Mouse (Mus musculus): ENCODE data around the gene Arf1. TPM values are rescaled to one million over a fixed set of nuclear protein-coding genes. Genes with fewer than 3 reads are reported as not detected.
A peak's percentile ranks its signal among the peaks of the same experiment; 100 is the strongest.
"Not testable (repeated sequence)": the region's sequence is repeated elsewhere in the genome, so short reads cannot be mapped to it uniquely, and the experiment has no call there.

The Arf1 gene
- polyA plus RNA-seq, 1 experiment from 2014 or later = 718 TPM

- not testable (repeated sequence) for H3K4me2 ChIP-seq (replicated peaks); H3K27me3 ChIP-seq; H3K9me3 ChIP-seq (replicated peaks); H3K9ac ChIP-seq; ATAC-seq (ENCODE audit: insufficient number of reproducible peaks, low FRiP score, low TSS enrichment, low read depth); H3K27ac ChIP-seq (replicated peaks); H3K4me3 ChIP-seq (replicated peaks)
- Histone ChIP-seq H3K36me3 (peaks cover 54% of the 10 kb centered on the region), H3K4me1 (peaks cover 20% of the 10 kb centered on the region)
- WGBS = 85% methylated on average over 9 of the region's 9 CpGs
Measured at GRCm38 (mm10) chr11:59211561-59211960, 16.5 kb downstream of the Arf1 start.

GRCm38 (mm10) chr11:59210020-59210419 is 18.1 kb downstream of the Arf1 start:
- Histone ChIP-seq H3K4me2 (replicated peaks) (no peak overlapping the region), H3K4me3 (replicated peaks) (no peak overlapping the region), H3K27ac (replicated peaks) (0 out of 2 replicates have a peak overlapping the region, but pooled peaks have one; percentile 93), H3K9ac (no peak overlapping the region), H3K9me3 (replicated peaks) (no peaks in the 10 kb centered on the region), H3K36me3 (peaks cover 69% of the 10 kb centered on the region), H3K27me3 (no peaks in the 10 kb centered on the region), H3K4me1 (peaks cover 20% of the 10 kb centered on the region)
- 81% methylated on average over 4 of the region's 4 CpGs for WGBS
- ATAC-seq (ENCODE audit: insufficient number of reproducible peaks, low FRiP score, low TSS enrichment, low read depth) = no peak

DNA sequence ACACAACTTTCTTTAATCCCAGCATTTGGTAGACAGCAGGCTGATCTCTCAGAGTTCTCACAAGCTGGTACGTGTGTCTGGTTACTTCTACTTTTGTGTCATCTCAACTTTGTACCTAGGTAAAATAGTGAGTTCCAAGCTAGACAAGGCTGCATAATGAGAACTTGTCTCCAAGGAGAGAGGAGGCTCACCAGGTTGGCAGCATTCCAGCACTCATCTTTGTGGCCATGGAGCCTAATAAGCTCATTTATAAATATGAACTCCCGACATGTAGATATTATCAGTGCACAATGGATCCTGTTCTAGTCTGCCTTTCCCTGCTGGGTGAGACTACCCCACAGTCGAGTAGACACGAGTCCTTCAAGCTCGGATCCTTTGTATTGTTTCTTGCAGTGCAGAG is 18.5 kb downstream of the Arf1 start:
- Histone ChIP-seq H3K9me3 (replicated peaks) (no peaks in the 10 kb centered on the region), H3K4me3 (replicated peaks) (peak overlapping the region; percentile 98; the same call in 1 of the 2 replicates), H3K36me3 (peaks cover 67% of the 10 kb centered on the region), H3K4me1 (peaks cover 20% of the 10 kb centered on the region), H3K27me3 (no peaks in the 10 kb centered on the region), H3K4me2 (replicated peaks) (peak overlapping the region; percentile 84), H3K9ac (no peak overlapping the region), H3K27ac (replicated peaks) (0 out of 2 replicates have a peak overlapping the region, but pooled peaks have one; percentile 93)
- ATAC-seq (ENCODE audit: insufficient number of reproducible peaks, low FRiP score, low TSS enrichment, low read depth) = no peak
- 57% methylated on average over 5 of the region's 5 CpGs for WGBS

DNA sequence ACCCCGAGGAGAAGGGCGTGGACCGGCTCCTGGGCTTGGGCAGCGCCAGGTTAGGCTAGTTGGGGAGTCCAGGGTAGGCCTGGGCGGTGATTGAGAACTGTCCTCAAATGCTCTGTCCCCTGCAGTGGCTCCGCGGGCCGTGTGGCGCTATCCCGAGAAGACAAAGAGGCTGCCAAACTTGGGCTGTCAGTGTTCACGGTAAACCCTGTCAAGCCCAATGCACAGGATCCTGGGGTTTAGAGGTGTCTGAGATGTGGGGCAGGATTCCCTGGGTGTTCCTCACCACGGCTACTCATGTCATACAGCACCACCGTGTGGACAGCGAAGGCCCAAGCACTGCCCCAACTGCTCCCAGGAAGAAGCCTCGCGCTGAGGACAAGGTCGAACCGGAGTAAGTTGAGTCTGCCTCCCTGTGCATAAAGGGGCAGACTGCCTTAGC is 19.0 kb downstream of the Arf1 start:
- Histone ChIP-seq H3K27me3 (no peaks in the 10 kb centered on the region), H3K36me3 (peaks cover 67% of the 10 kb centered on the region), H3K9ac (peak overlapping the region; percentile 85; the same call in 1 of the 2 replicates), H3K4me2 (replicated peaks) (peak overlapping the region; percentile 84), H3K4me1 (peaks cover 20% of the 10 kb centered on the region), H3K27ac (replicated peaks) (peak overlapping the region; percentile 93), H3K9me3 (replicated peaks) (no peaks in the 10 kb centered on the region), H3K4me3 (replicated peaks) (peak overlapping the region; percentile 98)
- 12% methylated on average over 18 of the region's 18 CpGs for WGBS
- ATAC-seq (ENCODE audit: insufficient number of reproducible peaks, low FRiP score, low TSS enrichment, low read depth) = peak; percentile 45

GRCm38 (mm10) chr11:59208153-59208831 is 19.8 kb downstream of the Arf1 start, which contains the start of gene 2310033P09Rik:
Gene 2310033P09Rik (plus strand): TSS chr11:59208321.
- peaks cover 20% of the 10 kb centered on the region for H3K4me1 ChIP-seq
- peak; percentile 81 for ATAC-seq (ENCODE audit: insufficient number of reproducible peaks, low FRiP score, low TSS enrichment, low read depth)
- H3K36me3 ChIP-seq = peaks cover 62% of the 10 kb centered on the region
- no peaks in the 10 kb centered on the region for H3K27me3 ChIP-seq
- H3K27ac ChIP-seq (replicated peaks) = peak within 1 kb of the TSS; percentile 93
- H3K4me2 ChIP-seq (replicated peaks) = peak within 1 kb of the TSS; percentile 84
- under 1% methylated on average over 67 of the region's 67 CpGs for WGBS
- H3K9me3 ChIP-seq (replicated peaks) = no peaks in the 10 kb centered on the region
- peak within 1 kb of the TSS; percentile 98 for H3K4me3 ChIP-seq (replicated peaks)
- peak within 1 kb of the TSS; percentile 85 for H3K9ac ChIP-seq

- ATAC-seq (ENCODE audit: insufficient number of reproducible peaks, low FRiP score, low TSS enrichment, low read depth) = peak; percentile 93
- Histone ChIP-seq H3K4me2 (replicated peaks) (peak within 1 kb of the TSS; percentile 93), H3K9ac (peak within 1 kb of the TSS; percentile 81), H3K4me3 (replicated peaks) (peak within 1 kb of the TSS; percentile 96), H3K4me1 (peaks cover 14% of the 10 kb centered on the region), H3K9me3 (replicated peaks) (no peaks in the 10 kb centered on the region), H3K27me3 (no peaks in the 10 kb centered on the region), H3K27ac (replicated peaks) (peak within 1 kb of the TSS; percentile 84), H3K36me3 (peaks cover 35% of the 10 kb centered on the region)
- WGBS = under 1% methylated on average over 63 of the region's 63 CpGs
Measured at GRCm38 (mm10) chr11:59202081-59202995, 25.7 kb downstream of the Arf1 start, which contains the start of gene Mrpl55. Gene Mrpl55 (plus strand): TSS chr11:59202486.

- WGBS = 31% methylated on average over 16 of the region's 16 CpGs
- H3K4me1 ChIP-seq = peaks cover 14% of the 10 kb centered on the region
- no peaks in the 10 kb centered on the region for H3K9me3 ChIP-seq (replicated peaks)
- peak overlapping the region; percentile 81; the same call in 1 of the 2 replicates for H3K9ac ChIP-seq
- peak overlapping the region; percentile 96 for H3K4me3 ChIP-seq (replicated peaks)
- no peaks in the 10 kb centered on the region for H3K27me3 ChIP-seq
- ATAC-seq (ENCODE audit: insufficient number of reproducible peaks, low FRiP score, low TSS enrichment, low read depth) = no peak
- H3K27ac ChIP-seq (replicated peaks) = peak overlapping the region; percentile 84
- peak overlapping the region; percentile 93 for H3K4me2 ChIP-seq (replicated peaks)
- peaks cover 31% of the 10 kb centered on the region for H3K36me3 ChIP-seq
Measured at GRCm38 (mm10) chr11:59201216-59202002, 26.7 kb downstream of the Arf1 start.

DNA sequence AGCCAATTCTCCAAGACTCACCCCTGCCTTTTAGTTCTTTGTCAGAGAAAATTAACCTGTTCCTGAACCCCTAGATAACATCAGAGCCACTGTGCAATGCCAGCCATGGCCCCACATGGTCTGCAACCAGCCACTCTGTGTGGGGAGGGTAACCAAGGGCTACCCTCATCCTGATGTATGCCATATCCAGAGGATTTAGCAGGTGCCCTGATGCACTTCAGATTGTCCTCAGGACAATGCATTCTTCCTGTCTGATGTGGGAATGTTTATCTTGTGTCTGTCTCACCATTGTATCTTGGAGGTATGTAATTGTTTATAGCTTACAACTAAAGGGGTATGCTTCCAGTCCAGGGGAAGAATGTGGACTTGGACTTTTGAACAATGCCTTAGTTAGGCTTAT is 31.8 kb downstream of the Arf1 start:
- H3K9me3 ChIP-seq (replicated peaks) = no peaks in the 10 kb centered on the region
- H3K27ac ChIP-seq (replicated peaks) = no peak overlapping the region

DNA sequence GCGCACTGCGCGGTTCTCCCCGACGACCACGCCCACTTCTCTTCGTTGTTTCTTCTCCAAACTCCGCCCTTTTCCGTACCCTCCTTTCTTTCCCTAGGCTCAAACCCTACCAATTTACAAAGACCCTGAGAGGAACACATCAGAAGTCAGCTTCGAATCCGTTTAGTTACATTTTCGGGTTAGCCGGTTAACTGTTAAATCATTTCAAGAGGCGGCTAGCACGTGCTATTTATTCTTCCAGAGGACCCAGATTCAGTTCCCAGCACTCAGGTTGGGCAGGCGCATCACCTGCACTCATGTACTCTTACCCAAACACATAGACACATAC is 36.0 kb downstream of the Arf1 start, which contains the start of gene Guk1:
TSS of gene Guk1 (minus strand) at position 154 of the 328 bp plus-strand sequence.
- Histone ChIP-seq H3K27ac (replicated peaks) (peak within 1 kb of the TSS; percentile 94), H3K4me1 (peaks cover 13% of the 10 kb centered on the region), H3K4me2 (replicated peaks) (peak within 1 kb of the TSS; percentile 80), H3K9ac (peak within 1 kb of the TSS; percentile 62), H3K27me3 (no peaks in the 10 kb centered on the region), H3K36me3 (0 out of 2 replicates have a peak, but pooled peaks cover 4% of the 10 kb centered on the region), H3K9me3 (replicated peaks) (no peaks in the 10 kb centered on the region), H3K4me3 (replicated peaks) (peak within 1 kb of the TSS; percentile 72)
- WGBS = 6% methylated on average over 16 of the region's 16 CpGs
- ATAC-seq (ENCODE audit: insufficient number of reproducible peaks, low FRiP score, low TSS enrichment, low read depth) = no peak

More for the DNA sequence above, 31.8 kb downstream of the Arf1 start:
- H3K9ac ChIP-seq = no peak overlapping the region
- peaks cover 4% of the 10 kb centered on the region for H3K4me1 ChIP-seq
- H3K36me3 ChIP-seq = peaks cover 8% of the 10 kb centered on the region
- no peaks in the 10 kb centered on the region for H3K27me3 ChIP-seq
- H3K4me3 ChIP-seq (replicated peaks) = no peak overlapping the region
- no peak overlapping the region for H3K4me2 ChIP-seq (replicated peaks)
- ATAC-seq (ENCODE audit: insufficient number of reproducible peaks, low FRiP score, low TSS enrichment, low read depth) = no peak

DNA sequence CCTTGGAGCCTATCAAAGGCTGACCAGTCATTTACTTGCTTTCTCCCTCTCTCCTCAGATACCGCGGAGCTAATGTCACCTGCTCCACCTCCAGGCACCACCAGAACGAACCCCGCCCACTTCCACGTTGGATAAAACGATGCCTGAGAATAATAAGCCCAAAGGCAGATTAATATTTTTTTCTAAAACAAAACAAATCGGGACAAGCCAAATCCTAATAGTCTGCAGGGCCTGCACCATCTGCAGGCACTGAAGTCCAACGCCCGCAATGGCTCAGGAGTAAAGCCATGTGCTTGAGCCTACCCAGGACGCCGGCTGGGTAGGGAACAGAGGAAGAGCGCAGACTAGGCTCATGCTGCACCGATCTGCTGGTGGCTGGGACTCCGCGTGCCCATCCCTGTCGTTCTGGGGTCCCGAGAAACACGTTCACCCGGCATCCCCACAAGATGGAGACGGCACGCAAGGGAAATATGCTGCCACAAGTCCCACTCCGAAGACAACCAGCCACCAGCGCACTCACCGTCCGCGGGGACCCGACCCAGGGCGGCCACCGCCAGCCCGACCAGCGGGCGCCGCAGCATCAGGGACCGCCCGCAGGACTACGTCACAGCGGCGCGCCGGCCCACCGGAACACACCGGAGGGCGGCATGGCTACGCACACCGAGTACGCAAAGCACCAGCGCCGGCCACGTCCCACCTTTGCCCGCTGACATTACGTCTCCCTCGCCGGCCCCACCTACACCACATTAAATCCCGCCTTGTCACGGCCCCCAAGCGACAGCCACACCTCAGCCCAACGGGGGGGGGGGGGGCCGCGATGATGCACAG is 36.6 kb downstream of the Arf1 start:
- Histone ChIP-seq H3K9me3 (replicated peaks) (no peaks in the 10 kb centered on the region), H3K27ac (replicated peaks) (peak overlapping the region; percentile 94), H3K4me2 (replicated peaks) (peak overlapping the region; percentile 80), H3K4me3 (replicated peaks) (peak overlapping the region; percentile 72), H3K27me3 (no peaks in the 10 kb centered on the region), H3K4me1 (peaks cover 13% of the 10 kb centered on the region), H3K9ac (peak overlapping the region; percentile 62), H3K36me3 (peaks cover 9% of the 10 kb centered on the region; the same call in 1 of the 2 replicates)
- WGBS = under 1% methylated on average over 59 of the region's 59 CpGs
- ATAC-seq (ENCODE audit: insufficient number of reproducible peaks, low FRiP score, low TSS enrichment, low read depth) = peak; percentile 93

All from embryonic facial prominence, embryonic 15.5 days (tissue).